Mouse (Mus musculus): ENCODE data around the gene 0610009B22Rik. TPM values are rescaled to one million over a fixed set of nuclear protein-coding genes. Genes with fewer than 3 reads are reported as not detected.
A peak's percentile ranks its signal among the peaks of the same experiment; 100 is the strongest.
"Not testable (repeated sequence)": the region's sequence is repeated elsewhere in the genome, so short reads cannot be mapped to it uniquely, and the experiment has no call there.

The 0610009B22Rik gene
- polyA plus RNA-seq, 1 experiment from 2014 or later, result 61.9 TPM

- ATAC-seq (no peak), DNase-seq (peak; percentile 57)
- H3K27ac ChIP-seq (ENCODE audit: low read depth), result no peak overlapping the region
- no peaks in the 10 kb centered on the region for H3K4me1 ChIP-seq (ENCODE audit: insufficient read depth)
- no peak overlapping the region for H3K9ac ChIP-seq (replicated peaks)
- TF ChIP-seq CTCF (IDR thresholded peaks at IDR 0.05; ENCODE audit: low read depth), result peak; percentile 47
- TF ChIP-seq EP300 (IDR thresholded peaks at IDR 0.05; ENCODE audit: low read depth), result no peak
- H3K4me3 ChIP-seq (ENCODE audit: low read depth, low read length), result no peak overlapping the region
- H3K4me2 ChIP-seq (ENCODE audit: low read depth, low read length), result no peak overlapping the region
- 75% methylated on average over 10 of the region's 10 CpGs for WGBS (ENCODE audit: insufficient replicate concordance)
- H3K36me3 ChIP-seq (replicated peaks; ENCODE audit: insufficient read depth, low read length), result peaks cover 71% of the 10 kb centered on the region
- H3K9me3 ChIP-seq (ENCODE audit: low read length), result no peaks in the 10 kb centered on the region
- H3K27me3 ChIP-seq (ENCODE audit: insufficient read depth, low read length), result no peaks in the 10 kb centered on the region
These were observed 14.8 kb upstream of the 0610009B22Rik start for GRCm38 (mm10) chr11:51703379-51703998.

- TF ChIP-seq EP300 (IDR thresholded peaks at IDR 0.05; ENCODE audit: low read depth) (no peak), CTCF (IDR thresholded peaks at IDR 0.05; ENCODE audit: low read depth) (no peak)
- Histone ChIP-seq H3K36me3 (replicated peaks; ENCODE audit: insufficient read depth, low read length) (peaks cover 73% of the 10 kb centered on the region), H3K27ac (ENCODE audit: low read depth) (no peak overlapping the region), H3K4me2 (ENCODE audit: low read depth, low read length) (no peak overlapping the region), H3K27me3 (ENCODE audit: insufficient read depth, low read length) (no peaks in the 10 kb centered on the region), H3K9me3 (ENCODE audit: low read length) (no peaks in the 10 kb centered on the region), H3K9ac (replicated peaks) (no peak overlapping the region), H3K4me3 (ENCODE audit: low read depth, low read length) (no peak overlapping the region), H3K4me1 (ENCODE audit: insufficient read depth) (no peaks in the 10 kb centered on the region)
- WGBS (ENCODE audit: insufficient replicate concordance), result 81% methylated on average over 3 of the region's 3 CpGs
- ATAC-seq (no peak), DNase-seq (no peak)
These were observed 14.2 kb upstream of the 0610009B22Rik start for GRCm38 (mm10) chr11:51702831-51703230.

GRCm38 (mm10) chr11:51694984-51695383, 6.3 kb upstream of the 0610009B22Rik start:
- DNase-seq (no peak), ATAC-seq (no peak)
- WGBS (ENCODE audit: insufficient replicate concordance), result 89% methylated on average over 3 of the region's 3 CpGs
- Histone ChIP-seq H3K36me3 (replicated peaks; ENCODE audit: insufficient read depth, low read length) (peaks cover 41% of the 10 kb centered on the region), H3K27ac (ENCODE audit: low read depth) (no peak overlapping the region), H3K27me3 (ENCODE audit: insufficient read depth, low read length) (no peaks in the 10 kb centered on the region), H3K4me1 (ENCODE audit: insufficient read depth) (no peaks in the 10 kb centered on the region), H3K9ac (replicated peaks) (no peak overlapping the region), H3K4me2 (ENCODE audit: low read depth, low read length) (no peak overlapping the region), H3K4me3 (ENCODE audit: low read depth, low read length) (no peak overlapping the region), H3K9me3 (ENCODE audit: low read length) (no peaks in the 10 kb centered on the region)
- TF ChIP-seq CTCF (IDR thresholded peaks at IDR 0.05; ENCODE audit: low read depth), result no peak
- no peak for TF ChIP-seq EP300 (IDR thresholded peaks at IDR 0.05; ENCODE audit: low read depth)

GRCm38 (mm10) chr11:51690597-51690996, 1.9 kb upstream of the 0610009B22Rik start:
- not testable (repeated sequence) for H3K4me2 ChIP-seq (ENCODE audit: low read depth, low read length); H3K27me3 ChIP-seq (ENCODE audit: insufficient read depth, low read length); H3K9ac ChIP-seq (replicated peaks); DNase-seq; H3K4me3 ChIP-seq (ENCODE audit: low read depth, low read length); H3K9me3 ChIP-seq (ENCODE audit: low read length); ATAC-seq; H3K36me3 ChIP-seq (replicated peaks; ENCODE audit: insufficient read depth, low read length); H3K27ac ChIP-seq (ENCODE audit: low read depth)
- 91% methylated on average over 1 of the region's 3 CpGs for WGBS (ENCODE audit: insufficient replicate concordance)
- peaks cover 10% of the 10 kb centered on the region for H3K4me1 ChIP-seq (ENCODE audit: insufficient read depth)

- Histone ChIP-seq H3K9me3 (ENCODE audit: low read length) (no peaks in the 10 kb centered on the region), H3K4me3 (ENCODE audit: low read depth, low read length) (peak overlapping the region; percentile 79), H3K4me2 (ENCODE audit: low read depth, low read length) (peak overlapping the region; percentile 88), H3K36me3 (replicated peaks; ENCODE audit: insufficient read depth, low read length) (peaks cover 5% of the 10 kb centered on the region), H3K27ac (ENCODE audit: low read depth) (peak overlapping the region; percentile 98), H3K27me3 (ENCODE audit: insufficient read depth, low read length) (no peaks in the 10 kb centered on the region), H3K9ac (replicated peaks) (peak overlapping the region; percentile 76), H3K4me1 (ENCODE audit: insufficient read depth) (peaks cover 10% of the 10 kb centered on the region)
- no peak for TF ChIP-seq CTCF (IDR thresholded peaks at IDR 0.05; ENCODE audit: low read depth)
- TF ChIP-seq EP300 (IDR thresholded peaks at IDR 0.05; ENCODE audit: low read depth), result no peak
- ATAC-seq (no peak), DNase-seq (no peak)
- 23% methylated on average over 6 of the region's 6 CpGs for WGBS (ENCODE audit: insufficient replicate concordance)
These were observed 669 bp upstream of the 0610009B22Rik start for GRCm38 (mm10) chr11:51689343-51689742.

- 35% methylated on average over 8 of the region's 8 CpGs for WGBS (ENCODE audit: insufficient replicate concordance)
- no peak for TF ChIP-seq CTCF (IDR thresholded peaks at IDR 0.05; ENCODE audit: low read depth)
- no peak for TF ChIP-seq EP300 (IDR thresholded peaks at IDR 0.05; ENCODE audit: low read depth)
- peak; percentile 14; the same call in 1 of the 2 replicates for ATAC-seq
- peak; percentile 17 for DNase-seq
- Histone ChIP-seq H3K4me1 (ENCODE audit: insufficient read depth) (0 out of 2 replicates have a peak, but pooled peaks cover 3% of the 10 kb centered on the region), H3K4me3 (ENCODE audit: low read depth, low read length) (no peak overlapping the region), H3K9me3 (ENCODE audit: low read length) (no peaks in the 10 kb centered on the region), H3K9ac (replicated peaks) (no peak overlapping the region), H3K4me2 (ENCODE audit: low read depth, low read length) (no peak overlapping the region), H3K36me3 (replicated peaks; ENCODE audit: insufficient read depth, low read length) (no peaks in the 10 kb centered on the region), H3K27ac (ENCODE audit: low read depth) (no peak overlapping the region), H3K27me3 (ENCODE audit: insufficient read depth, low read length) (no peaks in the 10 kb centered on the region)
These were observed 6.7 kb downstream of the 0610009B22Rik start for GRCm38 (mm10) chr11:51681976-51682374.
